Mouse (Mus musculus): ENCODE results near the gene C87436. TPM values are rescaled to one million over a fixed set of nuclear protein-coding genes. Genes with fewer than 3 reads are reported as not detected.

C87436 gene
- polyA plus RNA-seq, 1 experiment from 2014 or later = 21.4 TPM

GRCm38 (mm10) chr6:86505671-86506070 is 67.5 kb downstream of the C87436 start:
- no peak overlapping the region for H3K4me3 ChIP-seq (ENCODE audit: low read depth, low read length)
- H3K9me3 ChIP-seq (ENCODE audit: control insufficient read depth, low read length) = no peaks in the 10 kb centered on the region
- DNase-seq (ENCODE audit: low spot score) (no peak), ATAC-seq (replicated peaks; ENCODE audit: low FRiP score, low TSS enrichment, low read depth) (no peak)
- H3K27ac ChIP-seq (ENCODE audit: low read depth) = no peak overlapping the region
- H3K27me3 ChIP-seq (replicated peaks; ENCODE audit: control insufficient read depth, insufficient read depth, low read length) = no peaks in the 10 kb centered on the region
- H3K4me2 ChIP-seq (ENCODE audit: low read length) = no peak overlapping the region
- no peak overlapping the region for H3K9ac ChIP-seq (ENCODE audit: low read length)
- no peaks in the 10 kb centered on the region for H3K36me3 ChIP-seq (ENCODE audit: control insufficient read depth, insufficient read depth, low read length)
- no peaks in the 10 kb centered on the region for H3K4me1 ChIP-seq (replicated peaks; ENCODE audit: control insufficient read depth, insufficient read depth, low read length)
- 71% methylated on average over 7 of the region's 7 CpGs for WGBS

GRCm38 (mm10) chr6:86506309-86506708 is 68.1 kb downstream of the C87436 start:
- no peak overlapping the region for H3K9ac ChIP-seq (ENCODE audit: low read length)
- ATAC-seq (replicated peaks; ENCODE audit: low FRiP score, low TSS enrichment, low read depth) (no peak), DNase-seq (ENCODE audit: low spot score) (no peak)
- no peaks in the 10 kb centered on the region for H3K36me3 ChIP-seq (ENCODE audit: control insufficient read depth, insufficient read depth, low read length)
- WGBS = 73% methylated on average over 3 of the region's 3 CpGs
- no peaks in the 10 kb centered on the region for H3K4me1 ChIP-seq (replicated peaks; ENCODE audit: control insufficient read depth, insufficient read depth, low read length)
- H3K4me2 ChIP-seq (ENCODE audit: low read length) = no peak overlapping the region
- H3K27me3 ChIP-seq (replicated peaks; ENCODE audit: control insufficient read depth, insufficient read depth, low read length) = no peaks in the 10 kb centered on the region
- no peak overlapping the region for H3K4me3 ChIP-seq (ENCODE audit: low read depth, low read length)
- H3K27ac ChIP-seq (ENCODE audit: low read depth) = no peak overlapping the region
- no peaks in the 10 kb centered on the region for H3K9me3 ChIP-seq (ENCODE audit: control insufficient read depth, low read length)

GRCm38 (mm10) chr6:86507116-86507515 is 68.9 kb downstream of the C87436 start:
- no peak overlapping the region for H3K9ac ChIP-seq (ENCODE audit: low read length)
- DNase-seq (ENCODE audit: low spot score) (no peak), ATAC-seq (replicated peaks; ENCODE audit: low FRiP score, low TSS enrichment, low read depth) (no peak)
- no peak overlapping the region for H3K4me3 ChIP-seq (ENCODE audit: low read depth, low read length)
- no peak overlapping the region for H3K27ac ChIP-seq (ENCODE audit: low read depth)
- no peaks in the 10 kb centered on the region for H3K36me3 ChIP-seq (ENCODE audit: control insufficient read depth, insufficient read depth, low read length)
- H3K9me3 ChIP-seq (ENCODE audit: control insufficient read depth, low read length) = no peaks in the 10 kb centered on the region
- H3K27me3 ChIP-seq (replicated peaks; ENCODE audit: control insufficient read depth, insufficient read depth, low read length) = no peaks in the 10 kb centered on the region
- H3K4me1 ChIP-seq (replicated peaks; ENCODE audit: control insufficient read depth, insufficient read depth, low read length) = no peaks in the 10 kb centered on the region
- H3K4me2 ChIP-seq (ENCODE audit: low read length) = no peak overlapping the region

- Histone ChIP-seq H3K4me1 (replicated peaks; ENCODE audit: control insufficient read depth, insufficient read depth, low read length) (no peaks in the 10 kb centered on the region), H3K27ac (ENCODE audit: low read depth) (no peak overlapping the region), H3K27me3 (replicated peaks; ENCODE audit: control insufficient read depth, insufficient read depth, low read length) (no peaks in the 10 kb centered on the region), H3K4me3 (ENCODE audit: low read depth, low read length) (no peak overlapping the region), H3K9ac (ENCODE audit: low read length) (no peak overlapping the region), H3K9me3 (ENCODE audit: control insufficient read depth, low read length) (no peaks in the 10 kb centered on the region), H3K4me2 (ENCODE audit: low read length) (no peak overlapping the region), H3K36me3 (ENCODE audit: control insufficient read depth, insufficient read depth, low read length) (no peaks in the 10 kb centered on the region)
- ATAC-seq (replicated peaks; ENCODE audit: low FRiP score, low TSS enrichment, low read depth) = no peak
- WGBS = 71% methylated on average over 3 of the region's 3 CpGs
- DNase-seq (ENCODE audit: low spot score) = no peak
Observed at GRCm38 (mm10) chr6:86508736-86509135, 70.6 kb downstream of the C87436 start.

- Histone ChIP-seq H3K36me3 (ENCODE audit: control insufficient read depth, insufficient read depth, low read length) (no peaks in the 10 kb centered on the region), H3K27me3 (replicated peaks; ENCODE audit: control insufficient read depth, insufficient read depth, low read length) (no peaks in the 10 kb centered on the region), H3K9ac (ENCODE audit: low read length) (no peak overlapping the region), H3K4me2 (ENCODE audit: low read length) (no peak overlapping the region), H3K4me3 (ENCODE audit: low read depth, low read length) (no peak overlapping the region), H3K27ac (ENCODE audit: low read depth) (no peak overlapping the region), H3K4me1 (replicated peaks; ENCODE audit: control insufficient read depth, insufficient read depth, low read length) (no peaks in the 10 kb centered on the region), H3K9me3 (ENCODE audit: control insufficient read depth, low read length) (no peaks in the 10 kb centered on the region)
- ATAC-seq (replicated peaks; ENCODE audit: low FRiP score, low TSS enrichment, low read depth) = no peak
- DNase-seq (ENCODE audit: low spot score) = no peak
- WGBS = 78% methylated on average over 4 of the region's 4 CpGs
Observed at GRCm38 (mm10) chr6:86509194-86509865, 71.2 kb downstream of the C87436 start.

- no peak overlapping the region for H3K4me2 ChIP-seq (ENCODE audit: low read length)
- no peak overlapping the region for H3K27ac ChIP-seq (ENCODE audit: low read depth)
- H3K4me3 ChIP-seq (ENCODE audit: low read depth, low read length) = no peak overlapping the region
- no peaks in the 10 kb centered on the region for H3K36me3 ChIP-seq (ENCODE audit: control insufficient read depth, insufficient read depth, low read length)
- no peaks in the 10 kb centered on the region for H3K4me1 ChIP-seq (replicated peaks; ENCODE audit: control insufficient read depth, insufficient read depth, low read length)
- H3K9me3 ChIP-seq (ENCODE audit: control insufficient read depth, low read length) = no peaks in the 10 kb centered on the region
- DNase-seq (ENCODE audit: low spot score) = no peak
- 75% methylated on average over 3 of the region's 3 CpGs for WGBS
- no peak overlapping the region for H3K9ac ChIP-seq (ENCODE audit: low read length)
- ATAC-seq (replicated peaks; ENCODE audit: low FRiP score, low TSS enrichment, low read depth) = no peak
- H3K27me3 ChIP-seq (replicated peaks; ENCODE audit: control insufficient read depth, insufficient read depth, low read length) = no peaks in the 10 kb centered on the region
Observed at GRCm38 (mm10) chr6:86509866-86510200, 71.7 kb downstream of the C87436 start.

- no peak for DNase-seq (ENCODE audit: low spot score)
- Histone ChIP-seq H3K9ac (ENCODE audit: low read length) (no peak overlapping the region), H3K4me2 (ENCODE audit: low read length) (no peak overlapping the region), H3K27ac (ENCODE audit: low read depth) (no peak overlapping the region), H3K27me3 (replicated peaks; ENCODE audit: control insufficient read depth, insufficient read depth, low read length) (no peaks in the 10 kb centered on the region), H3K36me3 (ENCODE audit: control insufficient read depth, insufficient read depth, low read length) (no peaks in the 10 kb centered on the region), H3K4me1 (replicated peaks; ENCODE audit: control insufficient read depth, insufficient read depth, low read length) (no peaks in the 10 kb centered on the region), H3K9me3 (ENCODE audit: control insufficient read depth, low read length) (no peaks in the 10 kb centered on the region), H3K4me3 (ENCODE audit: low read depth, low read length) (no peak overlapping the region)
- WGBS = 42% methylated on average over 4 of the region's 4 CpGs
- ATAC-seq (replicated peaks; ENCODE audit: low FRiP score, low TSS enrichment, low read depth) = no peak
Observed at GRCm38 (mm10) chr6:86510979-86511378, 72.8 kb downstream of the C87436 start.

- H3K4me3 ChIP-seq (ENCODE audit: low read depth, low read length) = no peak overlapping the region
- DNase-seq (ENCODE audit: low spot score) (no peak), ATAC-seq (replicated peaks; ENCODE audit: low FRiP score, low TSS enrichment, low read depth) (no peak)
- no peaks in the 10 kb centered on the region for H3K4me1 ChIP-seq (replicated peaks; ENCODE audit: control insufficient read depth, insufficient read depth, low read length)
- H3K4me2 ChIP-seq (ENCODE audit: low read length) = no peak overlapping the region
- no peaks in the 10 kb centered on the region for H3K27me3 ChIP-seq (replicated peaks; ENCODE audit: control insufficient read depth, insufficient read depth, low read length)
- H3K9ac ChIP-seq (ENCODE audit: low read length) = no peak overlapping the region
- H3K27ac ChIP-seq (ENCODE audit: low read depth) = no peak overlapping the region
- 89% methylated on average over 4 of the region's 4 CpGs for WGBS
- no peaks in the 10 kb centered on the region for H3K9me3 ChIP-seq (ENCODE audit: control insufficient read depth, low read length)
- H3K36me3 ChIP-seq (ENCODE audit: control insufficient read depth, insufficient read depth, low read length) = no peaks in the 10 kb centered on the region
Observed at GRCm38 (mm10) chr6:86513296-86513695, 75.1 kb downstream of the C87436 start.

GRCm38 (mm10) chr6:86516021-86516420 is 77.8 kb downstream of the C87436 start:
- ATAC-seq (replicated peaks; ENCODE audit: low FRiP score, low TSS enrichment, low read depth) = no peak

More at GRCm38 (mm10) chr6:86516021-86516420, 77.8 kb downstream of the C87436 start:
- Histone ChIP-seq H3K36me3 (ENCODE audit: control insufficient read depth, insufficient read depth, low read length) (no peaks in the 10 kb centered on the region), H3K27ac (ENCODE audit: low read depth) (no peak overlapping the region), H3K9me3 (ENCODE audit: control insufficient read depth, low read length) (no peaks in the 10 kb centered on the region), H3K27me3 (replicated peaks; ENCODE audit: control insufficient read depth, insufficient read depth, low read length) (no peaks in the 10 kb centered on the region), H3K9ac (ENCODE audit: low read length) (no peak overlapping the region), H3K4me2 (ENCODE audit: low read length) (no peak overlapping the region), H3K4me1 (replicated peaks; ENCODE audit: control insufficient read depth, insufficient read depth, low read length) (no peaks in the 10 kb centered on the region), H3K4me3 (ENCODE audit: low read depth, low read length) (no peak overlapping the region)
- 56% methylated on average over 1 of the region's 1 CpGs for WGBS
- DNase-seq (ENCODE audit: low spot score) = no peak
